Mouse (Mus musculus) hematopoietic stem cell, adult 5-6 weeks (primary cell): ENCODE data around the gene Slc16a10. TPM values are rescaled to one million over a fixed set of nuclear protein-coding genes. Genes with fewer than 3 reads are reported as not detected.

Source experiments
- ATAC-seq, 2 experiments: fragments of 125-278 bp in 1 of 2; replicated peaks in 1 of 2; 2 replicates each; pipeline ENCODE4 v1.8.0; 2016 to 2017; ENCODE audit warnings: inconsistent platforms in 2 of 2, mild to moderate bottlenecking in 2 of 2, moderate number of reproducible peaks in 2 of 2, low read depth in 1 of 2, moderate TSS enrichment in 1 of 2; ENCODE audit not compliant: low FRiP score in 2 of 2, poor library complexity in 2 of 2, severe bottlenecking in 2 of 2, insufficient read depth in 1 of 2, low TSS enrichment in 1 of 2
- total RNA-seq: library from RNA; stranded (forward); fragments of 172-1452, 232-1000 nt; gene quantifications from 2 replicates; pipeline ENCODE4 v1.2.3, GENCODE M21; 2017

Gene Slc16a10
- 12.8 and 19.6 TPM in 2 replicates for total RNA-seq

DNA sequence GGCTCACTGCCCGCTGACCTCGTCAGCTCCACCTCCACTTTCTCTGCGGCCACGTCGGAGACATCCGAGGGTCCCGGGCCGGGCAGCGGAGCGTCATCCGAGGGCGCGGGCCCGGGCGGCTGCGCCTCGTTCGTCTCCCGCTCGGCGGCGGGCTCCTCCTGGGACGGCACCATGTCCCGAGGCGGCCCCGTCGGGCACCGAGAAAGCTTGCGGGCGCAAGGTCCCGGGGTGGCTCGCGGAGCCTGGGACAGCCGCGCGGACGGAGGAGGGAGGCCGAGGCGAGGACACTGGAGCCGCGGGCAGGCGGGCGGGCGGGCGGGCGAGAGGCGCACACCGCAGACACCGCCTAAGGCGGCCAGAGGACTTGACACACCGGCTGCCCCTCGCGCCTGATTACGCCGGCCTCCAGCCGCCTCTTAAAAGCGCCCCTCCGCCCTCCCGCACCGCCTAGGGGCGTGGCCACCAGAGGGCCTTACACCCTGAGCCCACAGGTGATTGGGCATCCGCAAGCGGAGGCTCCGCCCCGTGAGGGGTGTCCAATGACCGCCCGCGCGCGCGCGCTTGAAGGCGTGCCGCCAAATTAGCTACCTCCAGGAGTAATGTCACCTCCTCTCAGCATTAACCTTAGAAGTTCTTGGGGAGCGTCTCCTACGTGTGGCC is at the start of gene Slc16a10:
Slc16a10 (minus strand) TSS at position 395 of the 660 bp plus-strand sequence.
- peak; percentile 95 to 97 for ATAC-seq

DNA sequence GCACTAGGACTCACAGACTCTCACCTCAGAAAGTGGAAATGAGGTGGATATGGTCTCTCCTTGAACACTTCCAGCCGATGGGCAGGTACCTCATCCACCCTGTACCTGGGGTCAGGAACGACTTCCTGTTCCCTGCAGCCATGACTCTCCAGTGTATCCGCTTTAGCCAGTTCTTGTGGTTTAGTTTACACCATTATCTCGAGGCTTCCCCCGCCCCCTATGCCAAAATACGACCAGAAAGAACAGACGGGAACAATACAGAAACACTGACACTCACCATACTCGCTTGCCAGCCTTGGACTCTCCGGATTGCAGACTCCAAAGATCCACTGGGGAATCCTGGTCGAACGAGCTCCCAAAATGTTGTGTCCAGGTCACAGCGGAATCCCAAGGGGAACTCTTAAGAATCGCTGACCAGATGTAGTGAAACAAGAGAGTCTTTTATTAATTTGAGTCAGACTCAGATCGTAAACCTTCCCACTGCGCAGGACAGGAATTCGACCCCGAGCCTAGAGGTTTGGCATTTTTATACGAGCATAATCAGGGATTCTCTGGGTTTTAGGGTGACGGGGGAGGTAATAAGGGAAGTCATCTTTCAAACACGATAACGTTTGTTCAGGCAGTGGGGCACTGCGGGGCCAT is 49.4 kb upstream of the Slc16a10 start:
- peak; percentile 26 to 30; a peak in 2 of 4 replicates for ATAC-seq

DNA sequence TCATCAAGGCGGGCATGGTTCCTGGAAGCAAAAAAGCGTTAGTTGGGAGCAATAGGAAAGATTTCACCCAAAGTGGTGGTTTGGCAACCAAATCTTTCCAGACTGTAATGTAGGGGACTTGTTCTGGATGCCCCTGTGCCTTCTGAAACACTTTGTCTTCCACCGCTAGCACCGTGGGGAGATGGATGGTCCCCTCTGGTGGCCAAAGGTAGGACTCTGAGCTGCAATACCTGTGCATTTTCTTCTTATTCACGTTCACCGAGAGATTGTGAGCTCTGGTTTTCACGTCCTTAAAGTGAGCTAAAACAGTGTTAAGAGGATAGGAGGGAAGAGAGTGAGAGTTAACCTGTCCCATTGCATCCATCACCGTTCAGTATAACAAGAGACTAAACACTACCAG is 48.8 kb upstream of the Slc16a10 start:
- no peak; a peak in 1 of 4 replicates for ATAC-seq

DNA sequence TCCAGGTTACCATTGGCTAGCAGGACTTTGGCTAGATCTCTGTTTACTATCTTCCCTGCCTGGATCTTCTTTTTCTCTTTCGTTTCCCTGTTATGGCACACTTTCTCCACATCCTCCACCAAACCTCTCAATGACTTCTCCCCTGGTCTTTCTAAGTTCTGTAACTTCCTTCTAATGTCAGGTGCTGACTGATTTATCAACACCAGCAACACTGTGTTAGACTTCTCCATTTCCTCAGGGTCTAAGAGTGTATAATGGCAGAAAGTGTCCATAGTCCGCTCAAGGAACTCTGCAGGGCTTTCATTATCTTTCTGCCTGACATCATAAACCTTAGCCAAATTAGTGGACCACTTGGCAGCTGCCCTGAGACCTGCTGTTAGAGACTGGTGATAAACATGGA is 47.6 kb upstream of the Slc16a10 start:
- ATAC-seq, result peak; percentile 60 to 66

DNA sequence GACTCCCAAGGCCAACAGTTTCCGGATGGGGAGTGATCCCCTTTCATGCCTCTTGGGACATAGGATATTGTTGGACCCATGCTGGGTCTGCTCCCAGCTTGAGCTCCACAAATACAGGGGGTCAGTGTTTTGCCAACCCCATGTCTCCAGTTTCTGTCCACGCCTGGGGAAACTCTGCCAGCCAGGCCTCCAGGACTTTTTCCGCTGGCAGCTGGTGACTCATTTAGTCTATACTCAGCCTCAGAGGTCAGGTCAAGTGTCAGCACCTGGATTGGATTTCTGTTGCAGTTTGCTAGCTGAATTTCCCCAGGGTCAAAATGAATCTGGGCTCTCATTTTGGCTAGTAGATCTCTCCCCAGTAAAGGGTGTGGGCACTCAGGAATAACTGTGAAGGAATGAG is 46.8 kb upstream of the Slc16a10 start:
- no peak for ATAC-seq

DNA sequence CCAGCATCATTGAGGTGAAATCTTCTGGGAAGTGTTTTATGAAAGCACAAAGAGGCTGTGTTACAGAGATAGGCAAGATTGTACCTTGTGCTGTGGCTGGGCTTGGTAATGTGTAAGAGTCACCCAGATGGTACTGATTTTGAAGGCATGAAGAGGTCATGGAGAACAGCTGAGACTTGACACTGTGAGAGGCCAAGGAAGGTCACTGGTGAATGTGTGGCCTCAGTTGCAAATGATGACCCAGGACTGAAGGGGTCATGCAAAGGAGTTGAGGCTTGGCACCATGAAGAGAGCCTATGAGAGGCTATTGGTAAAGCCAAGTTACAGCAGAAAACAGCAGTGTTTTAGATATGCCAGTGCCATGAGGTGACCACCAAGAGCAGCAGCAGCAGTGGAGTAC is 43.9 kb upstream of the Slc16a10 start:
- no peak for ATAC-seq

DNA sequence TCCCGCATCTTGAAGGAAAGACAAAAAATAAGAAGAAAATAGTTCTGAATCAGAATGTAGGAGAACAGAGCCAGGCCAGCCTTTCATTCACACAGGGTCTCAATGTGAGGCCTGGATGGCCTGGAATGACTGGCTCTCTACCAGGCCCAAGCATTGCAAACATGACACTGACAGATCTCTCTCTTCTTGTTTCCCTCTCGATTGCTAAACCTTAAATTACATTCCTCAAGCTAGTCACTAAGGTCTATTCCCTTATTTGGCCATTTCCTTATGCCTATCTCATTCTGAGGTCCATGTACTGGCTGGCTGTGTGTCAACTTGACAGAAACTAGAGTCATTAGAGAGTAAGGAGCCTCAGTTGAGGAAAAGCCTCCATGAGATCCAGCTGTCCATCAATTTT is 38.0 kb upstream of the Slc16a10 start:
- ATAC-seq, result no peak

DNA sequence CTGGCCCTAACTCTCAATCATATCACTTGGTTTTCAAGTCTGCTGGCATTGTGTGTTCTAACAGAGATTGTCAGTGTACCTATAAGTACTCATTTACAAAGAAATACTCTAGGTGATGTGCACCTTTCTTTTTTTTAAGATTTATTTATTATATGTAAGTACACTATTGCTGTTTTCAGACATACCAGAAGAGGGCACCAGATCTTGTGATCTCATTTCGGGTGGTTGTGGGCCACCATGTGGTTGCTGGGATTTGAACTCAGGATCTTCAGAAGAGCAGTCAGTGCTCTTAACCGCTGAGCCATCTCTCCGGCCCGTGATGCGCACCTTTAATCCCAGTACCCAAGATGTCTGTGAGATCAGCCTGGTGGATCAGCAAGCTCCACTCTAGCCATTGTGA is 37.1 kb upstream of the Slc16a10 start:
- ATAC-seq, result no peak

DNA sequence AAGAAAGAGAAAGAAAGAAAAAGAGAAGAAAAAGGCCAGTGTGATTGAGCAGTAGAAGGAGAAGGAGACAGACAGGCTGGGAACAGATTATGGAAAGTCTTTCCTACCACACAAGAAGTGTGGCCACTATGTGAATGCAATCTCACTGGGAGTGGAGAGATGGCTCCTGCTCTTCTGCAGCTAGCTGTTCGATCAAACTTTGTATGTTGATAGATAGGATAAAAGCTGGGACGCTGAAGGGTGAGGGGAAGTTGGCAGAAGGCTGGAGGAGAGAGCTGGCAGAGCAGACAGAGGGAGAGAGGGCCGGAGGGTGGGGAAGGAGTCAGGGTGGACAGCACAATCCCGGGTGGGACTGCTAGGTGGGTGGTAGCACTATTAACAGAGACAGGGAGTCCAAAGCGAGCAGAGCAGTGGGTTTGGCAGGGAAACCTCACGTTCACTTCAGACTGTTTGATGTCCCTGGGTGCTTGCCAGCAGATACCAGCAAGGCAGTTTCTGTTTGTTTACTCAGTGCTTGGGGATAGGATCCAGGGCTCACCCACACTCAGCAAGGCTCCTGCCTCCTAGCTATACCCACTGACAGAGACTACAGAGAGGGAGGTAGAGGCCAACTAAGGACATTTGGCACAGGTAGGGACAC is 35.4 kb upstream of the Slc16a10 start:
- ATAC-seq, result peak; percentile 17 to 34; a peak in 1 of 4 replicates

DNA sequence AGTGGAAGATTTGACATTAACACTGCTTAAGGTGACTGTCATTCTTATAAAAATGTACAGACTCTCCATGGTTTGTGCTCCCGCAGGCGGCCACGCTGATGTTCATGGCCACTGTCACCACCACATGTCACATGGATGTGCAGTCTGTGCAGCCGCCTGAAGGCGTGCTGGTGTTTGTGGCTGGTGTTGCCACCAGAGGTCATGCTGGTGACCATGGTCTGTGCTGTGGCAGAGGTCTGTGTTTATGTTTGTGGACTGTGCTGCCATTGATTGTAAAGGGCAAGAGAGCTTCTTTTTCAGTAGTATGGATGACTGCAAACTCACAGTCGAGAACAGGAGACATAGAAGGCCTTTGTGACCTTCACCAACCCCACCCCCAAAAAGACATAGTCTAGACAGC is 30.1 kb upstream of the Slc16a10 start:
- no peak for ATAC-seq

DNA sequence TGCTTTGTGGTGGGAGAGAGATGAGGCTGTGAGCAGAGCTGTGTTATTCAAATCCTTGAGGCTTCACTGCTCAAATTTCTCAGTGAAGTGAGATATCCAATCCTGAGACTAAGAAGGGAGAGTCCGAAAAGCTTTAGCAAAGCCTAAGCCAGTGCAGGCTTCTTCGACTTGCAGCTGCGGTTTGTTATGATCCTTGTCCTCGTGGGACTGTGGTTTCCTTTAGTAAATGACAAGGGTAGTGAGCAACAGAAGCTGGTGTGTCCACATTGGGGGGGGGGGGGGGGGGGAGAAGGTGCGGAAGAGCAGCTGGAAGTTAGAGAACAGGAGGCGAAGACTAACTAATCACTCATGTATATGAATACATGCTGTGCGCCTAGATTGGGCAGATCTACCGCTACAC is 29.2 kb upstream of the Slc16a10 start:
- ATAC-seq, result peak; percentile 84 to 90

DNA sequence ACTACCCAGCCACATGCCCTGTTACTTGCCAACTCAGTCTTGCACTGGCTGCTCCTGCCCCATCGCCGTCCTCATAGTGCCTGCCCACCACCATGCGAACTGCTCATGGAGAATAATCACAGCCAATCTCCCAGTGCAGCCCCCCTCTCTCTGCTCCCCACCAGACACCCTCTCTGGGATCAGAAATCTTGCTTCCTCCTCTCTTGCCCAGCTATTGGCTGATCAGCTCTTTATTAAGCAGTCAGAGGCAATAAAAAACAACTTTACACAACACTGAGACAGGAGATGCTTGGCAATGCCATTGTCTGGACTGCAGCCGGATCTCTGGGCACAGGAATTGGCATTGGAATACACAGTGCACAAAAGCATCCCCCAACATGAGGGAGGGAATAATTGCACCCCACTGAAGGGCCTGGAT is 28.1 kb upstream of the Slc16a10 start:
- ATAC-seq, result no peak

DNA sequence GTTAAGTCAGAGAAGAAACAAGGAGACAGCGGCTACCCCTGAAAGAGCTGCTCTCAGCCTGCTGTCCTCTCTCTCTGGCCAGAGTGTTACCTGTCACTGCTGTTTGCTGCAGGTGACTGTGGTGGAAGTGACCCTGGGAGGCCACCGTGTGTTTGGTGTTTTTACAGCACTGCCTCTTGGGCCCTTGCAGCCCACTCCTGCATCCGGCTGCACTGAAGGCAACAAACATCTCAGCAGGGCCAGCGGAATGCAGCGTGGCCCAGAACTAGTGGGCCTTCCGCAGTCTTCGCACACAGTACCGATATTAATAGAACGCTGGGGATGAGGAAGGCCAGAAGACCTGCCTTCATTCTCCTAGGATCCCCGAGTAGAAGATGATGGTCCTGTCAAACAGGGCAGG is 27.5 kb upstream of the Slc16a10 start:
- no peak for ATAC-seq

DNA sequence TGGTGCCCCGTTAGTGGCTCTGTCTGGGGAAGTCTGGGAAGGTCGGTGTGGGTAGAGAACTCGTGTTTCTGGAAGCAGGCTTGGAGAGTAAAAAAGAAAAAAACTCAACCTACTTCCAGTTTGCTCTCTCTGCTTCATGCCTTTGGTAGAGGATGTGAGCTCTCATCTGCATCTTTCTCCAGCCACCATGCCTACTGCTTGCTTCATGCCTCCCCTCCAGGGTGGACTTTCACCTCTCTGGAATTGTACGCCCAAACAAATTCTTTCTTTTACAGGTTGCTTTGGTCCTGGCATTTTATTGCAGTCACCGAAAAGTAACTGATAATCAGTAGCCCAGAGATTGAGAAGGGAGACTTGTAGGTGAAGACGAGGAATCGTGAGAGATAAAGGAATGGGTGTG is 27.0 kb upstream of the Slc16a10 start:
- ATAC-seq, result no peak

DNA sequence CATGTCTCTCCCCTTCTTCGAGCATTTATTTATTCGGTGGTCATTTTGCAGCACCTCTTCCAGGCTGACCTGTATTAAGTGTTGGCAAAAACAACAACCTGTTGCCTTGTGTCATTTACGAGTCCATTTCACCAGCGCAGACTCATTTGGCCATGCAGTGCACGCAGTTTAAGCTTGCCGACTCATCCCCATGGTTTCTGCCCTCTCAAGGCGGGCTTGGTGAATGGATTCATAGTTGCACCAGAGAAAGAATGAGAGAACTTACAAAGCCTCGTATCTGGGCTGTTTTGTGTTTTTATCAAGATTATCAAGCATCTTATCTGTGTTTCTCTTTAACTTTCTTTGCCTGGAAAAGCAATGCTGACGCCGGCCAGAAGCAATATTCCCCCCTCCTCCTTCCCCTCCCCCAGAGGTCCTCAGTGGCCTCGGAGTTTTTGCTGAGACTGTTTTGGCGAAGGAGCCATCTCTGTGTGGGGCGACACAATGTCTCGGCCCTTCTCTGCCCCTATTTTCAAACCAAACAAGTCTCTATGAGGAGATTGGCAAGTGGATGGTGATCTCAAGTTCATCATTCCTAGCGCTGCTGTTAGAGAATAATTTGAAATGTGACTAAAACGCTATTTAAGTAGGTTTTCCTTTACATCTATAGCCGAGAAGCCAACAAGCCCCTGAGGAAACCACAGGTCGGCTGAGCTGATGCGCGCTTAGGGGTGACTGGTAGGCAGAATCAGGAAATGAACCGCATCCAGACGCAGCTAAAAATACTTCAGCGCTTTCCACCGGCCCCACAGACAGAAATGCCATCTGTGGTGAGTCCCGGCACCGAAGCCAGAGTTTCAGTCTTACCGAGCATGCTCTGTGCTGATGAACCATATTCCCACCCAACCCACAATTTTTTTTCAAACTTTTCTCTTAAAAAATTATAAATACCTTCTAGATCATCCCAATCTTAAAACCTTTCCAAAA is 22.6 kb upstream of the Slc16a10 start:
- peak; percentile 91 for ATAC-seq

DNA sequence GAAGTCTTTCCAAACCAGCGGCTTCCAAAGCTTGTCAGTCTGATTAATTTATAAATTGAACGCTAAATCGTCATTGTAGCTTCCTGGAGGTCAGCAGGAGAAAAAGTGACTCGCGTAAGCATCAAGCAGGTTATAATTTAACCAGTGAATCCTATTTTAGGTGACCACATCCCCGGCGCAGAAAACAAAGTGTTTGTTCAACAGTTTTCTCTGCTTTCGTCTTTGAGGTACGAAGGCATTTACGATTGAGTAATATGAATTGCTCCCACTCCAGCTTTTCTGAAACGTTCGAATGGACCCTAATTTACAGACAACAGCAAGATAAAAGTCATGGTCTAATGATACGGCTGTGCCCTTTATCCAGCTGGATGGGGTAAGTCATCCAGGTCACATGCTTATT is 21.9 kb upstream of the Slc16a10 start:
- no peak for ATAC-seq

DNA sequence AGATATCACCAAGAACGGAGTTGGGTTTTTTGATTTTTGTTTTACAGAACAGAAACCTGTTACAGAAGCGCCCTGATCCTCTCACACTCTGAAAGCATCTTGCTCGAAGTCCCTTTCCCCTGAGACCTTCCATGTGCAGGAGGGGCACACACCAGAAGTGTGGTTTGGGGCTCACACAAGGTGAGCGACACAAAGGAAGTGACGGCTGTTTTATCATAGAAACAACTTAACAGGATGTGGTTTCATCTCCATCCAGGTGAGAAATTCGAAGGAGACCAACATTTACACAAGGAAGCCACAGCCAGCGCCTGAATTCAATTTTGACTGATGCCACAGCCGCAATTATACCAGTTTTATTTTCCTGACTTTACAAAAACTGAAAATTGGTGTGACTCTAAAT is 21.3 kb upstream of the Slc16a10 start:
- ATAC-seq, result peak; percentile 63 to 65
